Mouse (Mus musculus) megakaryocyte-erythroid progenitor cell, adult 5-6 weeks (primary cell): Measurements from ENCODE around the gene Sap30l. TPM values are rescaled to one million over a fixed set of nuclear protein-coding genes. Genes with fewer than 3 reads are reported as not detected.
"Not testable (repeated sequence)": the region's sequence is repeated elsewhere in the genome, so short reads cannot be mapped to it uniquely, and the experiment has no call there.

Experiments used
- ATAC-seq: replicated peaks from 2 replicates; pipeline ENCODE4 v1.8.0; 2016; ENCODE audit warnings: mild to moderate bottlenecking, inconsistent platforms; ENCODE audit not compliant: severe bottlenecking, poor library complexity, low FRiP score, low TSS enrichment
- total RNA-seq, 2 experiments: library from RNA; stranded (forward) in 1 of 2; stranded (reverse) in 1 of 2; fragments of 200-1000, 215-1000 nt in 1 of 2; fragments of >200 nt in 1 of 2; fragmentation: Nextera tagmentation in 1 of 2; gene quantifications; 2 replicates each; pipeline ENCODE4 v1.2.3; 2014 to 2017

Gene Sap30l
- total RNA-seq, 2 experiments from 2014 or later, result 13.9 to 18.7 TPM

- ATAC-seq, result no peak
Observed at GRCm38 (mm10) chr11:57828955-57829870, 27.8 kb downstream of the Sap30l start.

DNA sequence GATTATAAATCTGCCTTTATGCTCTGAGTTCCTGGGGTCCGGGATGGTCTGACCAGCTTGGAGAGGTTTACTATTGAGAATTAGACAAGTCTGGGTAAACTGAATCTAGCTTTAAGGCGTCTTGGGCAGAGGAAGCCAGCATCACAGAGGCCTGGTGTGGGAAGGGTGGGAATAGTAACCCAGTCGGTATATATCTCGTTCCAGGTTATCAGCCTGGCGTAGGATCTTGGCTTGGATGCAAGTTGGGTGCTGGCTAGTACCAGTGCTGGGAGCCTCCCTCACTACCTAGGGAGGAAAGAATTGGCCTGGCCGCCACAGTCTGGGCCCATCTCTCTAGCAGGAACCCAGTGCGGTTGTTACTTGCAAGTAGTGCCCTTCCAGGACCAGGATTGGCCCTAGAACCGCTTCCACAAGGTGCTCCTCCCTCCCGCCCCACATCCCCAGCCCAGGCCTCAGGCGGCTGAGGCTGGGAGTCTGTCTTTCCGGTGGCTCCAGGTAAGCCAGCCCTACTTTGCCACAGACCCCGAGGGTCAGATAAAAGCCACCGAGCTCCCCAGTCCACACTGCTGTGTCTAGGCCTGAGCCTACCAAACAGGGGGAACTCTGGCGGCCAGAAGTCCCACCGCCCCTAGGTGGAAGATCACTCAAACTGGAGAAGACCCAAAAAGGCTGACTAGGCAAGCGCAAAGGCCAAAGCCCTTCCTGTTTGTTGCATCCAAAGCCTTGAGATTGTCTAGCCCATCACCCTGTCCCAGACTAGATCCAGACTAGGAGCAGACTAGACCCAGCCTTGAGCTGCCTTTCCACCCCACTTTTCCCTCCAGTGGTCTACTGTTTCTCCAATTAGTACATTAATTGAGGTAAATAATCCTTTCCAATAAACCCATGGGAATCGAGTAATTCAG lies 28.7 kb downstream of the Sap30l start:
- no peak for ATAC-seq

DNA sequence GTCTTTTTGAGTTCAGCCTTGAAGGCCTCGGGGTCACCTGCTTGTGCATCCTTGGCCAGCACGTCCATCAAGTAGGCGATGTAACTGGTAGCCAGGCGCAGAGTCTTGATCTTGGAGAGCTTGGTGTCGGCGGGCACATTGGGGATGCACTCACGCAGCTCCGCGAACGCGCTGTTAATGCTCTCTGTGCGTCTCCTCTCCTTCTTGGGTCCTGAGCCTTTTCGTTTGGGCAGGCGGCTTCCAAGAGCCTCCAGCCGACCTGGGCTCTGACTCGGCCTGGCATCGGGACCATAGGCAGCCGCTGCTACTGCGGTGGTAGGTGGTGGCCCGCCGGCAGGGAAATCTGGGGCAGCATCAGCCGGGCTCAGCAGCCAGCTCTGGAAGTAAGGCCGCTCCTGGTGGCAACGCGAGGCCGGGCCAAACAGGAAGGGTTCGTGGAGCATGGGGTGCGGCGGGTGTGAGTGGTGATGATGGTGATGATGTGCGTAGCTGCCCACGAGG lies 29.9 kb downstream of the Sap30l start:
- ATAC-seq, result no peak

DNA sequence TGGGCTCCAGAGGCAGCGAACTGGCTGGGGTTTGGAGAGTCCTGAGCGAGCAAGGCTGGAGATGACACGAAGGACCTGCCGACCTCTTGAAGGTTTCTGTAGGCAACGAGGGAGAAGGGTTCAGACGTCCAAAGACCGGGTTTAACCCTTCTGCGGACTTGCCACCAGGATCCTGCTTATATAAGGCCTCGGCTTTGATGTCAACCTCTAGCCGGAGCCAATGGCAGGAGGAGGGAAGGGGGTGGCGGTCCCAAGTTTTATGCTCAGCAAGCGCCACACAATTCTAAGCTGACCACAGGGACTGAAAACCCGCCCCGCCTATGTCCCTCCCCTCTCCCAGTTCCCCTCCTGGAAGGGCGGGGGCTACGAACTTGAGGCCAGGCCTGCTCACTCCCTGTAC lies 30.4 kb downstream of the Sap30l start:
- ATAC-seq, result no peak

GRCm38 (mm10) chr11:57832552-57833201 lies 31.2 kb downstream of the Sap30l start, which contains the start of gene Hand1:
TSS of gene Hand1 (minus strand) at chr11:57832818.
- ATAC-seq, result no peak

- no peak for ATAC-seq
Observed at GRCm38 (mm10) chr11:57833296-57833977, 32.0 kb downstream of the Sap30l start.

- no peak for ATAC-seq
Observed at GRCm38 (mm10) chr11:57834031-57834430, 32.6 kb downstream of the Sap30l start.

DNA sequence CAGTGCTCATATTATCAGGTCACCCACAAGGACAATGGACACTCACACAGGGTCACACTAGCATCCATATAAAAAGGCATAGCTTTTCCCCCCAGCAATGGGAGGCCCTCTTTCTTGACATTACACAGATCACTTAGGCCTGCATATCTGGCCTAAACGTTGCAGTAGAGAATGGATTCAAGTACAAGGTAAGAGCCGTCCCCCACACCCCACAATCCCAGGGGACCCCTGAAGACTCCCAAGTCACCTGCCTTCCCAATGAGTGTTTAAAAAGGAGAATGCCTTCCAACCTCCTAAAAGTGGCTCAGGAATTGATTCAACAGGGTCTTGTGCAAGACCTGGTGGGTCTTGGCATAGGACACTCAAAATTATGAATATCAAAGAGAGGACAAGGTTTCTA lies 33.9 kb downstream of the Sap30l start:
- ATAC-seq, result no peak

- no peak for ATAC-seq
Observed at GRCm38 (mm10) chr11:57835931-57836330, 34.5 kb downstream of the Sap30l start.

GRCm38 (mm10) chr11:57836401-57836800 lies 35.0 kb downstream of the Sap30l start:
- ATAC-seq, result no peak

GRCm38 (mm10) chr11:57836872-57837680 lies 35.6 kb downstream of the Sap30l start:
- no peak for ATAC-seq

- no peak for ATAC-seq
Observed at GRCm38 (mm10) chr11:57837861-57838680, 36.6 kb downstream of the Sap30l start.

- ATAC-seq, result no peak
Observed at GRCm38 (mm10) chr11:57840986-57841385, 39.5 kb downstream of the Sap30l start.

- no peak for ATAC-seq
Observed at GRCm38 (mm10) chr11:57841391-57841790, 40.0 kb downstream of the Sap30l start.

GRCm38 (mm10) chr11:57846421-57847363 lies 45.3 kb downstream of the Sap30l start:
- not testable (repeated sequence) for ATAC-seq

GRCm38 (mm10) chr11:57847396-57847795 lies 46.0 kb downstream of the Sap30l start:
- no peak for ATAC-seq
